In genomic region chr9:52287246-52287651, GRCm38 (mm10) we compare ENCODE assay signal across 8 mouse cellular contexts.
DNase-seq lines count a peak whose midpoint lies in the region; ATAC-seq and TF ChIP-seq lines count a peak whose summit lies in the region.

No protein-coding gene starts in this region.

- peaks cover 3% of the 10 kb centered on the region for H3K4me1 ChIP-seq in forebrain, embryonic 11.5 days (replicated peaks; ENCODE audit: control insufficient read depth, insufficient read depth, low read length)
- H3K4me1 ChIP-seq in lung, embryonic 16.5 days (replicated peaks; ENCODE audit: control insufficient read depth, insufficient read depth, low read length): peaks cover 6% of the 10 kb centered on the region; the same call in 1 of the 2 replicates

- no peak overlapping the region for H3K27ac ChIP-seq in forebrain, embryonic 11.5 days (ENCODE audit: low read depth, low read length)
- no peak overlapping the region for H3K27ac ChIP-seq in lung, embryonic 16.5 days (ENCODE audit: low read length)

- H3K27me3 ChIP-seq in forebrain, embryonic 11.5 days (ENCODE audit: control insufficient read depth, insufficient read depth, low read length): no peaks in the 10 kb centered on the region
- H3K27me3 ChIP-seq in lung, embryonic 16.5 days (ENCODE audit: control insufficient read depth, insufficient read depth, low read depth, low read length): no peaks in the 10 kb centered on the region; the same call in 1 of the 2 replicates

- WGBS in forebrain, embryonic 11.5 days: 7% methylated on average over 10 of the region's 10 CpGs
- WGBS in lung, embryonic 16.5 days: 6% methylated on average over 10 of the region's 10 CpGs

- H3K9me3 ChIP-seq in forebrain, embryonic 11.5 days (ENCODE audit: control insufficient read depth, low read length): no peaks in the 10 kb centered on the region
- no peaks in the 10 kb centered on the region for H3K9me3 ChIP-seq in lung, embryonic 16.5 days (ENCODE audit: control insufficient read depth, low read length)

- peak overlapping the region; percentile 16; the same call in 1 of the 2 replicates for H3K9ac ChIP-seq in forebrain, embryonic 11.5 days (ENCODE audit: low read length)
- H3K9ac ChIP-seq in lung, embryonic 16.5 days (ENCODE audit: low read length): peak overlapping the region; percentile 64

- TF ChIP-seq POLR2A in brain, embryonic 14.5 days (IDR thresholded peaks at IDR 0.05; ENCODE audit: borderline replicate concordance, extremely low read depth, insufficient read depth, insufficient read length, poor library complexity, severe bottlenecking): no peak

- peak; percentile 70; the same call in 1 of the 2 replicates for TF ChIP-seq CTCF in brain, embryonic 14.5 days (IDR thresholded peaks at IDR 0.05; ENCODE audit: borderline replicate concordance, extremely low read depth, insufficient read depth, insufficient read length)

- peak; percentile 46 for DNase-seq in MN1 (ENCODE audit: low spot score)
- DNase-seq in brain, embryonic 14.5 days (ENCODE audit: low read depth): peak; percentile 82
- peak; percentile 65 for DNase-seq in forebrain, embryonic 11.5 days (ENCODE audit: low spot score)
- DNase-seq in layer of hippocampus, adult 8-10 months (ENCODE audit: low spot score in 2 of 2): peak; percentile 34 to 60
- DNase-seq in T-cell, adult 2 months (ENCODE audit: low spot score): no peak

- H3K4me2 ChIP-seq in forebrain, embryonic 11.5 days (ENCODE audit: low read depth, low read length, severe bottlenecking): peak overlapping the region; percentile 46
- H3K4me2 ChIP-seq in lung, embryonic 16.5 days (ENCODE audit: low read depth, low read length): peak overlapping the region; percentile 72

- no peaks in the 10 kb centered on the region for H3K36me3 ChIP-seq in forebrain, embryonic 11.5 days (ENCODE audit: control insufficient read depth, insufficient read depth, low read length)
- H3K36me3 ChIP-seq in lung, embryonic 16.5 days (ENCODE audit: control insufficient read depth, insufficient read depth, low read length): no peaks in the 10 kb centered on the region

- peak overlapping the region; percentile 12; the same call in 1 of the 2 replicates for H3K4me3 ChIP-seq in forebrain, embryonic 11.5 days (ENCODE audit: low read depth, low read length)
- H3K4me3 ChIP-seq in lung, embryonic 16.5 days (ENCODE audit: low read length): peak overlapping the region; percentile 45

- ATAC-seq in forebrain, embryonic 11.5 days (replicated peaks; ENCODE audit: low FRiP score): peak; percentile 39; the same call in 1 of the 2 replicates
- peak; percentile 50 to 66; a peak in 1 of 4 replicates for ATAC-seq in hematopoietic stem cell, adult 5-6 weeks (replicated peaks in 1 of 2; ENCODE audit: insufficient read depth in 1 of 2, low FRiP score in 2 of 2, low TSS enrichment in 1 of 2, low read depth in 1 of 2, poor library complexity in 2 of 2, severe bottlenecking in 2 of 2)
- peak; percentile 38; the same call in 1 of the 2 replicates for ATAC-seq in lung, embryonic 16.5 days (ENCODE audit: low read depth)
- ATAC-seq in neutrophil, adult 5-6 weeks (ENCODE audit: extremely low read depth, insufficient number of reproducible peaks, low FRiP score, poor library complexity, severe bottlenecking): 0 out of 2 replicates have a peak, but pooled peaks have one; percentile 23
